Mouse (Mus musculus): Measurements from ENCODE around the gene Mmaa. TPM values are rescaled to one million over a fixed set of nuclear protein-coding genes. Genes with fewer than 3 reads are reported as not detected.

The Mmaa gene
- 0.16 and 0.33 TPM in 2 replicates for polyA plus RNA-seq (2012; ENCODE audit: low replicate concordance)

GRCm38 (mm10) chr8:79294610-79295275, at the start of gene Mmaa:
Gene Mmaa, minus strand, starts transcription at chr8:79294937.

DNA sequence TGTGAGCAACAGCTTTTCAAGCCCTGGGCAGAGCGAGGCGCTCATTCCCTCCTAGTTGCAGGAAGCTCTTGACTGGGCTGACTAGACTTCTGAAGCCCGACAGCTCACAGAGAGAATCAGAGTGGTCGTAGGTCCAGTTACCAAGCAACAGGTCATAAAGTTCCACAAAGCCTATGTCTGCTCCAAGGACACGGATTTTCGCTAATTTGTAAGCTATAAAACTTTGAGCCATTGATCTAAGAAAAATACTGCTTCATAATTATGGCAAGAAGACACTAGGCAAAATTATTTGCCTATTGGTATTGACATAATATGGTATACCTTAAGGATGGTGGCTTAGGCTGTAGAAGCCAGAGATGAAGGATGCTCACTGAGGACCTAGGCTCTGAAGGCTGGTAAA, 46.3 kb downstream of the Mmaa start, which contains the start of gene 1700011L22Rik:
1700011L22Rik (minus strand) TSS at position 101 of the 400 bp plus-strand sequence.

Other genes with a start within 250 kb of the Mmaa start
- gene 1700011L22Rik, start 46.4 kb downstream of the Mmaa start, polyA plus RNA-seq (2012; ENCODE audit: low replicate concordance) = not detected in 2 replicates
- 12.9 and 15.5 TPM in 2 replicates for gene Smad1, start 104.6 kb upstream of the Mmaa start, polyA plus RNA-seq (2012; ENCODE audit: low replicate concordance)